Mouse (Mus musculus) testis, adult 2 months (tissue): ENCODE results near the gene Gm44805. TPM values are rescaled to one million over a fixed set of nuclear protein-coding genes. Genes with fewer than 3 reads are reported as not detected.

ENCODE experiments used
- H3K27ac ChIP-seq: fragments of 200-500 bp; 2 replicates; pipeline ENCODE4 v1.5.1; 2012; ENCODE audit warnings: low read depth, low read length; ENCODE audit not compliant: control insufficient read depth, insufficient read depth
- H3K27me3 ChIP-seq: fragments of 200-500 bp; 2 replicates; pipeline ENCODE4 v1.6.1; 2012; ENCODE audit warnings: mild to moderate bottlenecking, low read length, moderate library complexity; ENCODE audit not compliant: control insufficient read depth, insufficient read depth
- H3K36me3 ChIP-seq: fragments of 200-500 bp; 2 replicates; pipeline ENCODE4 v1.6.1; 2012; ENCODE audit warnings: mild to moderate bottlenecking, low read length; ENCODE audit not compliant: control insufficient read depth, insufficient read depth
- H3K4me1 ChIP-seq: fragments of 200-500 bp; 2 replicates; pipeline ENCODE4 v1.6.1; 2012; ENCODE audit warnings: low read length; ENCODE audit not compliant: control insufficient read depth, insufficient read depth
- H3K4me3 ChIP-seq: fragments of 200-500 bp; 2 replicates; pipeline ENCODE4 v1.5.1; 2012; ENCODE audit warnings: low read depth, mild to moderate bottlenecking, low read length, moderate library complexity, mixed read lengths; ENCODE audit not compliant: control insufficient read depth
- CTCF ChIP-seq: fragments of 200-500 bp; IDR thresholded peaks from 2 replicates; pipeline ENCODE4 v1.5.1; 2012; ENCODE audit warnings: low read depth, mild to moderate bottlenecking, inconsistent platforms, low read length, moderate library complexity; ENCODE audit not compliant: control insufficient read depth, insufficient read depth, insufficient replicate concordance
- POLR2A ChIP-seq: fragments of 200-500 bp; IDR thresholded peaks from 2 replicates; pipeline ENCODE4 v1.6.1; 2012; ENCODE audit warnings: low read depth, mild to moderate bottlenecking, inconsistent platforms, low read length, moderate library complexity; ENCODE audit not compliant: control insufficient read depth
- polyA plus RNA-seq: library from polyadenylated mRNA; depleted of rRNA; stranded (reverse); fragments of >200 nt; gene quantifications from 2 replicates; pipeline ENCODE4 v1.2.3, GENCODE M21; 2012

Gene Gm44805
- polyA plus RNA-seq, 1 experiment = not detected

DNA sequence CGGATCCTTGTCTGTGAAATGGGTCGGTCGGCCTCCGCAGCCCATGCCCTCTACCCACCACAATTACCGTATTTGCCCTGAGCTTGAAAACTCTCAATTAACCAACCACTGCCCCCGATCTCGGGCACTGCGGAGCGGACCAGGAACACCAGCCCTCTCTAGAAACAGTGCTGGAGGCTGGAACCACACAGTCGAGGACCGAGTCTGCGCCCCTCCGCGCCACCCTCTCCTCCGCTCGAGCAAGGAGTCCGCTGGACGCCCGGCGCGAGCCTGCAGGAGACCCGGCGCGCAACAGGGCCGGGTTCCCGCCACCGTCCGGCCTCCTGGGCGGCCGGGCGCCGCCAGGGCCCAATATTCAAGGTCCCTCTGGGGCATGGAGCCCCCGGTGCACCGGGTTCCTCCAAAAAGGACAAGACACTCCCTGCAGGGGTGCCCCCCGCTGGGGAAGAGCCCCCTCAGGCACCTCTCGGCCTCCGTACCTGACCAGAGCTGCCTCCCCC is 16.7 kb downstream of the Gm44805 start:
- TF ChIP-seq POLR2A = no peak
- TF ChIP-seq CTCF = no peak
- Histone ChIP-seq H3K27me3 (no peaks in the 10 kb centered on the region), H3K27ac (peak overlapping the region; percentile 73), H3K4me3 (peak overlapping the region; percentile 92), H3K36me3 (no peaks in the 10 kb centered on the region), H3K4me1 (peaks cover 12% of the 10 kb centered on the region)

DNA sequence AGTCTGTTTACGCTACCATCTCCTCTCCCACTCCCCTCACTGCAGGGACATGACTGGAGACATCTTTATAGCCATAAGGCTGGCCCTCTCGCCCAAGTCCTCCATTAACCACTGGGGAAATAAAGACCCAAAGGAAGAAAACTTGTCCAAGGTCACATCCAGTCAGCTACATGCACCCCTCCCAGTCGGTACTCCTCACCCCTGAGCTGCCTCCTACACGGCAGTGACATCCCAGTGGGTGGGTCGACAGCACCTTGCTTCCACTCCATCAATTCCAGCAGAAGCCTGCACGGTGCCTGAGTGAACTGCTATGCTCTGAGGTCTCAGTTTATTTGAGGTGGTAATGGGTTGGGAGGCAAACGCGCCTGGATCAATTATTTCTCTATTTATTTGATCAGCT is 17.3 kb downstream of the Gm44805 start:
- H3K4me1 ChIP-seq = peaks cover 9% of the 10 kb centered on the region
- H3K27me3 ChIP-seq = no peaks in the 10 kb centered on the region
- no peak for TF ChIP-seq CTCF
- peak overlapping the region; percentile 92 for H3K4me3 ChIP-seq
- no peaks in the 10 kb centered on the region for H3K36me3 ChIP-seq
- peak overlapping the region; percentile 73; the same call in 1 of the 2 replicates for H3K27ac ChIP-seq

- no peak overlapping the region for H3K27ac ChIP-seq
- no peak overlapping the region for H3K4me3 ChIP-seq
- no peaks in the 10 kb centered on the region for H3K27me3 ChIP-seq
- TF ChIP-seq POLR2A (no peak), CTCF (no peak)
- H3K4me1 ChIP-seq = no peaks in the 10 kb centered on the region
- H3K36me3 ChIP-seq = no peaks in the 10 kb centered on the region; the same call in none of the 2 replicates
These were observed 28.6 kb downstream of the Gm44805 start for GRCm38 (mm10) chr7:19652614-19653013.

GRCm38 (mm10) chr7:19651063-19651786 is 30.0 kb downstream of the Gm44805 start:
- H3K27ac ChIP-seq = no peak overlapping the region
- H3K4me3 ChIP-seq = no peak overlapping the region
- H3K36me3 ChIP-seq = no peaks in the 10 kb centered on the region; the same call in none of the 2 replicates
- H3K27me3 ChIP-seq = no peaks in the 10 kb centered on the region
- no peaks in the 10 kb centered on the region for H3K4me1 ChIP-seq
- TF ChIP-seq CTCF = no peak
- no peak for TF ChIP-seq POLR2A

DNA sequence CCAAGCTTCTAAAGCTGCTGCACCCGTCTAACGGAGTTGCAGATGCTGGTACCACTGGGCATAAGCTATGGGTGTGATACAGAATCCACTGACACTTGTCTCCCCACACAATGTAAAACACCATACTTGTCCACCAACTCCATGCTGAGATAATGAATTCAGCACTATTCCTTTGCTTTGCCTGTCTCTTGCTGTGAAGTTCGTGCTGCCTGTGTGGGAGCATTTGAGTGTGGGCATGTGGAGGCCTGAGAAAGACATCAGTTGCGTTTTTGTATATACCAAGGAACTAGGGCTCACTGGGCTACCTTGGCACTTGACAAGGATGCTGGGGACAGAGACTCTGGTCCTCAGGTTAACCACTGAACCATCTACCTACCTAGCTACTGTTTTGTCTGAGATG is 40.0 kb downstream of the Gm44805 start:
- TF ChIP-seq POLR2A (no peak), CTCF (no peak)
- H3K4me1 ChIP-seq = peaks cover 2% of the 10 kb centered on the region; the same call in 1 of the 2 replicates
- H3K36me3 ChIP-seq = peaks cover 7% of the 10 kb centered on the region
- no peak overlapping the region for H3K27ac ChIP-seq
- H3K4me3 ChIP-seq = no peak overlapping the region
- no peaks in the 10 kb centered on the region for H3K27me3 ChIP-seq

DNA sequence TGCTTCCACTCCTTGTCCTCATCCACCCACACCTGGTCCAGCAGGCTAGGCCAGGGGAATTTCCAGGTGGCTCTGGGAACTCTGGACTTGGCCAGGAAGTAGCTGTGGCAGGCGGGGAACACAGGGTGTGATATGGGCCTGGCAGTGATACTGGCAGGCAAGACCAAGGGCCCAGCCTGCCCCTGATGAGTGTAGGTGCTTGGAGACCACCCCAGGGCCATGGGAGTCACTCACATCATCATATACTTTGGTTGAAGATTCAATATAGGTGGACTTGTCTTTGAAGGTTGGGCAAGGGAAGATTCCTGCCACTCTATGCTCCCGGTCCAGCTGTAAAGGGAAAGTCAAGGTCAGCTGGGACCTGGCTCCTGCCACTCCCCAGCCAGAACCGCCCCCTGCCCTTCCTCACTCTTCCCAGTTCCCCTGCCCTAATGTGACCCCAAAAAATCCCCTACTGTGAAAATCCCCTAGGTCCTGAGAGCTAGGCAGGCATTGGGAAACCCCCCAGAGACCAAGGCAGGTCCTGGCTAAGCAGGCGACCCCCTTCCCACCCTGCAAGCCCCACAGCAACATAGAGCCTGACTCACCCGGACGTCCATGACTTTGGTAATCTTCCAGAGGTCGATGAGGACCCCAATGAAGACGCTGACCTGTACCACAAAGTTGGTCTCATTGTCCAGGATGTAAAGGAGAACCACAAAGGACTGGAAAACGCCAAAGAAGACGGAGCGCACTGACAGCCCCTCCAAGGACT is 46.0 kb downstream of the Gm44805 start:
- Histone ChIP-seq H3K36me3 (no peaks in the 10 kb centered on the region; the same call in none of the 2 replicates), H3K4me1 (no peaks in the 10 kb centered on the region; the same call in 1 of the 2 replicates)

DNA sequence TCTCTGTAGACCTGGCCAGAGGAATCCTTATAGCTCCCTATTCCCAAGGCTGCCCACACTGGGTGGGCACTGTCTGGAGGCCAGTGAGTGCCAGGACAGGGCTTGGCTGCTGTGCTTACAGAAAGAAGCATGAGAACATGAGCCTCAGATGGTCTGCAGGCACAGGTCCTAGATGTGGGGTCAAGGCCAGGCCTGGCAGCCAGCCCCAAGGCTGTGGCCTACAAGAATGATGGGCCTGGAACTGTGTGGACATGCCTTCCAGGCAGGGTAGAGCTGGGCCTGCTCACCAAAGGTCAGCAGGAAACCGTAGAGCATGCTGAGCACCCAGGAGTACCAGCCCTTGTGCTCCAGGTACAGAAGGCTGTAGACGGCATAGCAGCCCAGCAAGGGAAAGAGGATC is 46.6 kb downstream of the Gm44805 start:
- H3K27ac ChIP-seq = no peak overlapping the region
- H3K4me1 ChIP-seq = peaks cover 2% of the 10 kb centered on the region
- H3K4me3 ChIP-seq = no peak overlapping the region
- TF ChIP-seq POLR2A = no peak
- TF ChIP-seq CTCF = no peak
- H3K36me3 ChIP-seq = no peaks in the 10 kb centered on the region; the same call in none of the 2 replicates
- H3K27me3 ChIP-seq = no peaks in the 10 kb centered on the region

More for the DNA sequence above, 46.0 kb downstream of the Gm44805 start:
- no peak for TF ChIP-seq CTCF
- no peak for TF ChIP-seq POLR2A
- H3K4me3 ChIP-seq = no peak overlapping the region
- no peaks in the 10 kb centered on the region for H3K27me3 ChIP-seq
- no peak overlapping the region for H3K27ac ChIP-seq
